Mouse (Mus musculus) cerebellum, postnatal 14 days (tissue): ENCODE results near the gene Ucma.

Experiments used
- DNase-seq, 2 experiments: peaks; one replicate each; pipeline ENCODE4 v3.0.0; 2021; ENCODE audit warnings: mixed read lengths in 2 of 2

Ucma gene

DNA sequence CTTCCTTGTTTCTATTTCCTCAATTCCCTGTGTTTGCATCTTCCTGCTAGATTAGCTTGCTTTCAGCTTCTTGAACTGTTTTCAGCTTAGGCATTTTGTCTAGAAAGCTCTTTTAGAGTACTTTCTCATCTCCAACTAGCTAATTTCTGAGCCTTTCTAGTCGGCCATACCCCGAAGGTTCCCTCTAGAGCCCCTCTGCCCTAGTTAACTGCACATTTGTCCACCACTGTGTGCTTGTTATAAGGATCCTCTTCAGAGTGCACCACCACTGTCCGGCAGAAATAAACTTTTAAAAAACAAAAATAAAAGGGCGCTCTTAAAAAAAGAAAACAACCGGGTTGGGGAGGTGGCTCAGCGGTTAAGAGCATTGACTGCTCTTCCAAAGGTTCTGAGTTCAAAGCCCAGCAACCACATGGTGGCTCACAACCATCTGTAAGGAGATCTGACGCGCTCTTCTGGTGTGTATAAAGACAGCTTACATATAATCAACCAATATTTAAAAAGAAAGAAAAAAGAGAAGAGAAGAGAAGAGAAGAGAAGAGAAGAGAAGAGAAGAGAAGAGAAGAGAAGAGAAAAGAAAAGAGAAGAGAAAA is 36.1 kb downstream of the Ucma start:
- no peak for DNase-seq

- peak; percentile 95 to 96 for DNase-seq
Measured at GRCm38 (mm10) chr2:5012491-5013324, 36.8 kb downstream of the Ucma start, which contains the start of gene Mcm10. Gene Mcm10 (minus strand): TSS chr2:5012791.

GRCm38 (mm10) chr2:5014616-5015015 is 38.7 kb downstream of the Ucma start:
- DNase-seq = no peak

GRCm38 (mm10) chr2:5015527-5015926 is 39.6 kb downstream of the Ucma start:
- peak in 1 of 2 experiments; percentile 57 for DNase-seq

DNA sequence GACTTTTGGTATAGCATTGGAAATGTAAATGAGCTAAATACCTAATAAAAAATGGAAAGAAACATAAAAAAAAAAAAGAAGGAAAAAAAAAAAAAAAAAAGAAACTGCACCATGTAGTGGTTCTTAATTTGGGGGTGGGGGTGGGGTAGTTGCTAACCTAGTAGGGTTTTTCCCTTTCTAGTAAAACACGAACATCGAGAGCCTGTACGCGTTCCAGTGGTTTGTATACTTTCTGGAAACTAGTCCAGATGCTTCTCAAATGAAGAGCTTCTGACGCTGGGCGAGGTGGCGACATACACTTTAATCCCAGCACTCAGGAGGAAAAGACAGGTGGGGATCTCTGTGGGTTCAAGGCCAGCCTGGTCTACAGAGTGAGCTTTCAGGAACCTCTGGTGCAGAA is 41.0 kb downstream of the Ucma start:
- no peak for DNase-seq

DNA sequence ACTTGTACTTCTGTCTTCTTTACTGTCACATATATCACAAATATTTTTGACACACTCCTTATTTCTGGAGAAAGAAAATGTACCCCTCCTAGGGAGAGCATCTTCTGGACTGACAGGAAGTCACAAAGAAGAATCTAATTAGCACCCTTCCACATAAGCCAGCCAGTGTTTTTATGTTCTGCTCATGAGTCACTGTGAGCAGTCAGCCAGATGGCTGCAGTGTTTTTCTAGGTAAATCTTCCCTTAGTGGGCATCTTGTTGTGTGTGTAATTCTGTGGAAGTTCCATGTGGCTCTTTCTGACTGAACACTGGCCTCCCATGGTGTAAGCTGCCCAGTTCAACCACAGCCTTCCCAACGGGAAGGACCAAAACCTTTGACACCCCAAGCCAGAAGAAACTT is 43.8 kb downstream of the Ucma start:
- no peak for DNase-seq

DNA sequence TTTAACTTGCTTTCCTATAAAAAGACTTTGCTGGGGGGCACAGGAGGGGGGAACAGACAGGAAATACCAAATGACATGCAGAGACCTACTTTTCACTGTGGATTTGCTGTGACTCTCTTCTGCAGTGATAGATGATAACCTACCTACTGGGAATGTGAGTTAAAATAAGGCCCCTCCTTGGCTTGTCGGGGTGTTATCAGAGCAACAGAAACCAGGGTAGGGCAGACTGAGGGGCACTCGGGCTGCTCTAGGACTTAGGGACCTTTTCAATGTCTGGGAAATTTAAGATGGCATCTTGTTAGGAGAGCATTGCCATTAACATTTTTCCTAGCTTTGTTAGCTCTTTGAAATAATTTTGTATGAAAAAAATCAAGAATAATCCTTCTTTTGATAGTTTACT is 47.4 kb downstream of the Ucma start:
- no peak for DNase-seq

GRCm38 (mm10) chr2:5023699-5024399 is 47.9 kb downstream of the Ucma start:
- no peak for DNase-seq

GRCm38 (mm10) chr2:5025162-5025733 is 49.3 kb downstream of the Ucma start:
- no peak for DNase-seq

GRCm38 (mm10) chr2:5027057-5027456 is 51.1 kb downstream of the Ucma start:
- DNase-seq = no peak

GRCm38 (mm10) chr2:5028047-5028446 is 52.1 kb downstream of the Ucma start:
- no peak for DNase-seq

DNA sequence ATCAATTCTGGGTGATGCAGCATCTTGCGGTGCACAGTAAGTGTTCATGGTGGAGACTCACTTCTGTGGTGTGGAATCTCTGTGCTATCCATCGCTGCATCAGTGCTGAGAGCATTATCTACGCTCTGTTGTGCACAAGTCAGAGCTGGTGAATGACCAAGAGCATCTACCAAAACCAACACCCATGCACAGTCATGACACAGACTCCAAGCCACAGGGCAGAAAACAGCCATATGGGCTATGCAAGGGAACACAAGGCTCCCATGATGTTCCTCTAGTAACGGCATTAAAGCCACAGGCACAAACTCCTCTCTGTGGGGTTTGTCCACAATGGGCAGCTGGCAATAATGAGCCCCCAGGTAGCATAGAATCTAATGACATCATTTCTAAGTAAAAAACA is 53.9 kb downstream of the Ucma start:
- peak in 1 of 2 experiments; percentile 56 for DNase-seq

DNA sequence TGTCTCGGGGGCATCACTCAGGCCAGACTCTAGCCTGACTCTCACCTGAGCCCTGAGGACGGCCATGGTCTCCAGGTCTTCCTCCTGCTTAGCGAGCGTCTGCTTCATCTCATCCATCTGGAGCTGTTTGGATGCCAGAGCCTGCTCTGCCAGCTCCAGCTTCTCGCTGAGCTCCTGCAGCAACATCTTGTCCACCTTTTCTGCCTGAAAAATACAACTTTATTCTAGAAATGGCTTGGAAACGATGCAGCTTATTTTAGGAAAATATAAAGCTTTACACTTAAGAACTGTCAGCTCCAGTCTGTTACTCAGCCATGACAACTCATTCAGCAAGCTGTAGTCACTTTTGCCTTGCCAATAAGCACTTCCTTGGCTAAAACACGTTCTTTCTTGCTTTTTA is 55.3 kb downstream of the Ucma start:
- peak; percentile 80 to 88 for DNase-seq

DNA sequence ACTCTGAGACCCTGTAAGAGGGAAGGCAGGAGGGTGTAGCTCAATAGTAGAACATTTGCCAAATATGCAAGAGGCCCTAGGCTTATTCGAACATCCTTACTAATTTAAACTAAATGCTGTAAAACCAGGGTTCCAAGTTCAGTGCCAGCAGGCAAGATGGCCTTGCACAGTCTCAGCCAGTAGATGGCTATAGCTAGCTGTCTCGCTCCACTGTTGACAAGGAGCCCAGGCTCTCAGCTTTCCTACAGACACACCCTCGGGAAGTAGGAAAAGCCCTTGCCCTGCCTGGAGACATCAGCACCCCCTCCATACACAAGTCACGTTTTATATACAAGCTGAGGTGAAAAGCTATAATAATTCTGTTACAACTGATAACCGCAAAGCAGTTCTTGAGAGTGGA is 56.7 kb downstream of the Ucma start:
- DNase-seq = no peak

DNA sequence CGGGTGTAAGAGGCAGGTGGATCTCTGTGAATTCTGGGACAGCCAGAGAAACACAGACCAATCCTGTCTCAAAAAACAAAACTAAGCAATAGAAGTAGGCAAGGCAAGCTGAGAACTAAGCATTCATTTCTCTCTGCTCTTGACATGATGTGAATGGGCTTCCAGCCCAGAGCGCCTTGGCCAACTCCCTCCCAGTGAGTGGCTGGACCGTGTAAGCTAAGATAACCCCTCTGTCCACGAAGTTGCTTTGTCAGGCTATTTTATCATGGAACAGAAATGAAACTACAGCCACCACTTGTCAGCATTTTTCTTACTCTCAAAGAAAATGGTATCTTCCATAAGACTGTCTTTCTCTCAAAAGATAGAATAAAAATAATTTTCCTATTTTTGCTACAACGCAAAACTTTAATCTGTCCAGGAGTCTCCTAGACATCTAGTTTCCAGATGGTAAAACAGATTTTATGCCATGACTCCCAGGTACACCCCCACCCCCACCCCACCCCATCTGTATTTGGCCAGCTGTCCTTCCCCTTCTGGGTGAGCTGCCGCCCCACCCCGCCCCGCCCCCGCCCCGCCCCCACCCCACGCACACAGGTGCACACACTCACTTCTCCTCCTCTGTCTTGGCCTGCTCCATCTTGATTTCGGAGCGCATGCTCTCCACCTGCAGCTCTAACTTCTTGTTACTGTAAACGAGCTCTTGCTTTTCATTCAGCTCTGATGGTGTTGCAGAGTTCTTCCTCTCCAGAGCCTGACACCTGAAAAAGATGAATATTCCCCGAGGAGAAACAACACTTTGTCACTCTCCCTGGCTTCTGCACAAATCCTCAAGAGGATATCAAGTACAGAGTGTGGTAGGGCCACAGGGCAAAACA is 57.9 kb downstream of the Ucma start:
- no peak for DNase-seq

- DNase-seq = no peak
Measured at GRCm38 (mm10) chr2:5034801-5035200, 58.9 kb downstream of the Ucma start.

GRCm38 (mm10) chr2:5035241-5035640 is 59.3 kb downstream of the Ucma start:
- DNase-seq = no peak
